Mouse (Mus musculus): ENCODE data around the gene Pacrg.

Gene Pacrg

DNA sequence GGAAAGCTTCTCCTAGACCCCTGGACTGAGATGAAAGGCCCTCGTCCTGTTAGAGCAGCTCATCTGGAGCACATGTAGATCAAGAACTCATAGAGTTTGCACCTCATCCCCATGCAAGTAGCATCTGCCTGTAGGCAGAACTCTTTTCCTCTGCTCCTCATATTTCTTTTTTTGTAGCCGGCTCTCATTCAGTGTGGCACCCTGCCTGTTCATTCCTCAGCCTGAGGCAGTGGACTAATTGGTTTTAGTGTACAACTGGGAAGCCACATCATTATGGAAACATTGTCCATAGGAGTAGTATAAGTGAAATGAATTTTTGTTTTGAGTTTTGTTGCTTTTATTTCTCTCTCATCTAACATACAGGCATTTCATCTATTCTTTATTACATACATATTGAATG is 212.6 kb downstream of the Pacrg start:
- no peak for DNase-seq (ENCODE audit: inconsistent age in 2 of 2, low spot score in 1 of 2)

- DNase-seq (ENCODE audit: inconsistent age in 2 of 2, low spot score in 1 of 2), result no peak
Observed at GRCm38 (mm10) chr17:10626299-10627095, 213.6 kb downstream of the Pacrg start.

DNA sequence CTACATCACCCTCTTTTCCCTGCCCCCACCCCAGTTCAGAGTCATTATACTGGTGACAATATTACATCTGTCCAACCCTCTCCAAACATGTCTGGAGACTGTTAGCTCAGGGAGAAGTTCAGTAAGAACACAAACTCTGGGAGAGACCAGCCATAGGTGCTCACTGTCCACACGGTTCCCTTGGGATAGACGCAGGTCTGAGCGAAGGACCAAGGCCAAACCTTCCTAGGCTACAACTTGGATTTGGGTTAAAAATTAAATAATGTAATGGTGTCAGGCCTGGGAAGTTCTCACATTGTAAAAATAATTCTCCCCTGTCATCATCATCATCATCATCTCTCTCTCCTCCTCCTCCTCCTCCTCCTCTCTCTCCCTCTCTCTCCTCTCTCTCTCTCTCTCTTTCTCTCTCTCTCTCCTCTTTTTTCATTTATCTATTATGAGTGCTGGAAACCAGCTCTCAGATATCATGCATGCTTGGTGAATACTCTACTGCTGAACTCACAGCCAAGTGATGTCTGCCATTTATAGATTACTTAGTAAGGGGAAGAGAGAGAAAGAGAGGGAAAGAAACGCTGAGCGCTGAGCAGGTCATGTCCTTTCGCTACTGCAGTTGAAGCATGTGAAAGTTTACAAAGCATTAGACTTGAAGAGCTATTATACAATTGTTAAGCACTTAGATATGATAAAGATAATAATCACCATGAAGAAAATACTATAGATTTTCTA is 215.2 kb downstream of the Pacrg start:
- DNase-seq (ENCODE audit: inconsistent age in 2 of 2, low spot score in 1 of 2), result no peak

- no peak for DNase-seq (ENCODE audit: inconsistent age in 2 of 2, low spot score in 1 of 2)
Observed at GRCm38 (mm10) chr17:10620621-10621020, 219.5 kb downstream of the Pacrg start.

DNA sequence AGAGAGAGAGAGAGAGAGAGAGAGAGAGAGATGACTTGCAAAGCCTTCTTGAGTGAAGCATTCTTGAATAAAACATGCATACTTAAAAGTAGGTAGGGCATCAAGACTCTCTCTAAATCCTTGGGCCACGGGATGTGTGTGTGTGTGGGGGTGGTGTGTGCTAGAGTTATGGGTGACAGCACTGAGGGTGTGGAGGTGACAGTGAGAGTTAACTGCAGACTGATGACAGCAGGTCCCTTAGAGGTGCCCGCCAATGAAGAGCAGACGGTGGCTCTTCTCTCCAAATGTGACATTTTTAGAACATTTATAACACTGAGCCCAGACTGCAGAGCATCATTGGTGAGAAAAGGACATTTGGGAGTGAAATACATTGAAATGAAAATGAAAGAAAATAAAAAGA is 220.2 kb downstream of the Pacrg start:
- no peak for DNase-seq (ENCODE audit: inconsistent age in 2 of 2, low spot score in 1 of 2)

GRCm38 (mm10) chr17:10617656-10618055 is 222.5 kb downstream of the Pacrg start:
- no peak for DNase-seq (ENCODE audit: inconsistent age in 2 of 2, low spot score in 1 of 2)

DNA sequence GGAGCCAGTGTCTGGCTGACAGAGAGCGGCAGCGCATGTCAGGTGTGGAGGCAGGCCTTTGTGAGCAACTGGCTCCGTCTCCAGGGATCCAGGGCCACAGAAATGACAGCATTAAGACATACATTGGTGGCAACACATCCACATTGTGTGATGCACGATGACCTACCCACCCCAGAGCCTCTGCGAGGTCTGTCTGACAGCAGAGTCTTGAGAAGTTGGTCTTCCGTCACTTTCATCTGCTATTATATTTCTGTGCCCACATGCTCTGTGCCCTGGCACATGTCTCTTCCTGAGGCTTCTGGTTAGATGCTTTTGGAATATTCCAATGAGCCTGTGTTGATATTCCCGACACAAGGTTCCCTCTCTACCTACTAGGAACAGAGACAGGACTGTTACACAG is 224.5 kb downstream of the Pacrg start:
- DNase-seq (ENCODE audit: inconsistent age in 2 of 2, low spot score in 1 of 2), result no peak

GRCm38 (mm10) chr17:10614696-10615095 is 225.4 kb downstream of the Pacrg start:
- no peak for DNase-seq (ENCODE audit: inconsistent age in 2 of 2, low spot score in 1 of 2)

- no peak for DNase-seq (ENCODE audit: inconsistent age in 2 of 2, low spot score in 1 of 2)
Observed at GRCm38 (mm10) chr17:10611626-10612025, 228.5 kb downstream of the Pacrg start.

DNA sequence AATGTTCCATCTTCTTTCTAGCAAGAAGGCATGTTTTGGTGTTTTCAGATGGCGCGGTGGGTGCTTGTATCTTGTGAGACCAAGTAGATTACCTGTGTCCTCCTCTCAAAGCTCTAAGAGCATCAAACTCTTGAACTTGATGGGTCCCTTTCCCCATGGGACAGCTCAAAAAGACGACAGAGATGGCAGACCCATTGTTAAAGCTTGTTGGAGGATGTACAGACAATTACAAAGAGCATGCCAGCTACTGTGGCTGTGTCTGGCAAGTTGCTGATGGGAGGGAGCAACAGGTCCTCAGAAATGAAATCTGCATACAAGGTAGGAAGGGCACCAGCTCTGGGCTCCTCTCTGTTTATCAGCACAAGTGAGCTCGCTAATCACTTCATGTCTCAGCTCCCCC is 232.0 kb downstream of the Pacrg start:
- DNase-seq (ENCODE audit: inconsistent age in 2 of 2, low spot score in 1 of 2), result no peak

- DNase-seq (ENCODE audit: inconsistent age in 2 of 2, low spot score in 1 of 2), result no peak
Observed at GRCm38 (mm10) chr17:10606090-10606489, 234.0 kb downstream of the Pacrg start.

DNA sequence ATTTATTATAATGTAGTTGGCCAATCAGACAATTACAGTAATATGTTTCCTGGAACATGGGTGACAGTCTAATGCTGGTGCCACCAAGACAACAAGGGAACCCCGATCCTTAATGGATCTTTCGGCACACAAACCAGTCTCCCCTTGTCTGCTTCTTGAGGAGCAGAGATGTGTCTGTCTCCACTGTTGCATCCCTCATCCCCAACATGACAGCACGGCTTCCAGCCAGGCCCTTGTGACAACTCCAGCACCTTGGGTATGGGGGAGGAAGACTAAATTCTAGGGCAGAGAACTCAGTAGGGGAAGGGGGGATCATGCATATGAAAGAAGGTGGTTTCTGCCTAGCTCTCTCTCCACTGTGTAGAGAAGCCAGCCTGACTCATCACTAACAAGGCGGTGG is 242.4 kb downstream of the Pacrg start:
- no peak for DNase-seq (ENCODE audit: inconsistent age in 2 of 2, low spot score in 1 of 2)

DNA sequence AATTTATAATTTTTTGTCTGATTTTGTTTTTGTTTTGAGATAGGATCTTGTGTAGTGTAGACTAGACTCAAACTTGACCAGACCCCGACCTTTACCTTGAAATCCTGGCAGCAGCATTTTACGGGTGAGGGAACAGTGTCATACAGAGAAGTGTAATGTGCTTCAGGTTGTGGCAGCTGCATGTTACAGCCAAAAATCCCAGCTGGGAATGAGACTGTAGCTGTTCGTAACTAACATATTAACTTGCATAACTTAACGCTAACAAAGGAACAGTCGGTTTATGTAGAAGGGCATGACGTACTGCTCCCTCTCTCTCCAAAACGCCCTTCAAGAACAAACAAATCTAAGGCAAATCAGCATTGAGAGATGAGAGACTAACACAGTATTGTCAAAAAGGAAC is 250.5 kb downstream of the Pacrg start:
- no peak for DNase-seq (ENCODE audit: inconsistent age in 2 of 2, low spot score in 1 of 2)

DNA sequence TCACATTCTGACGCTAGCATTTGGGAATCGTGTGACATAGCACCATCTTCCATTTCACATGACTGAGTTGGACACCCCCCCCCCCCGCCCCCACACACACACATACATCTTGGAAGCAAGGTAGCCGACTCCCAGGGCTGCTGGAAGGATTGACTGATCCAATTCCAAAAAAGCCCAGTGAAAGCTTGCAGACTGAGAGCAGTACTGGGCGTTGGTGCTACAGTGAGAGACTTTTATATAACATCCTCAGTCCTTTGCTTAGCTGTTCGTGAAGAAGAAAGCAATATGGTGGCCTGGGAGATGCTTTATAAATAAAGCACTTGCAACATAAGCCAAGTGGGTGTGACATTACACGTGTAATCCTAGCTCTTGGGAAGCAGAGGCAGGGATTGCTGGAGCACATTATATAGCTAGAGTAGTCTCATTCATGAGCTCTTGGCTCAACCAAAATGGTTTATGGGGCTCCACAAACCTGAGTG is 251.2 kb downstream of the Pacrg start:
- DNase-seq (ENCODE audit: inconsistent age in 2 of 2, low spot score in 1 of 2), result no peak

- no peak for DNase-seq (ENCODE audit: inconsistent age in 2 of 2, low spot score in 1 of 2)
Observed at GRCm38 (mm10) chr17:10583301-10583700, 256.8 kb downstream of the Pacrg start.

DNA sequence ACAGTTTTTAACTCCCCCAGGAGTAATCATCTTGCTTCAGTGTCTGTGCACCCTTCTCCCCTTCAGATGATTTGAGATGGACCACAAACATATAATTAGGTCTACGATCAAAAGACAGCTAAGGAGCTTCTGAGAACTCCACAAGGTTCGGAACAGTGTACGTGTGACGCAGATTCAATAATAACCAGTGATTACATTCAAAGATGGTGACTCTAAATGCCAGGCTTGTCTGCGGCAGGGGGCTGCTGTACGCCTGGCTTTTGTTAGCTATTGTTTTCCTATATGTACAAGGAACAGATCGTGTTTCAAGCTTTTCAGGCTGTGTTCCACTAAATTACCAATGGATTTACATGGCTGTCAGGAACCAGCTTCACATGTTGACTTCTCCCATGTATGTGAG is 264.8 kb downstream of the Pacrg start:
- no peak for DNase-seq (ENCODE audit: inconsistent age in 2 of 2, low spot score in 1 of 2)

GRCm38 (mm10) chr17:10572436-10572835 is 267.7 kb downstream of the Pacrg start:
- DNase-seq (ENCODE audit: inconsistent age in 2 of 2, low spot score in 1 of 2), result no peak

GRCm38 (mm10) chr17:10569270-10569669 is 270.8 kb downstream of the Pacrg start:
- DNase-seq (ENCODE audit: inconsistent age in 2 of 2, low spot score in 1 of 2), result no peak

GRCm38 (mm10) chr17:10567411-10567810 is 272.7 kb downstream of the Pacrg start:
- no peak for DNase-seq (ENCODE audit: inconsistent age in 2 of 2, low spot score in 1 of 2)

DNA sequence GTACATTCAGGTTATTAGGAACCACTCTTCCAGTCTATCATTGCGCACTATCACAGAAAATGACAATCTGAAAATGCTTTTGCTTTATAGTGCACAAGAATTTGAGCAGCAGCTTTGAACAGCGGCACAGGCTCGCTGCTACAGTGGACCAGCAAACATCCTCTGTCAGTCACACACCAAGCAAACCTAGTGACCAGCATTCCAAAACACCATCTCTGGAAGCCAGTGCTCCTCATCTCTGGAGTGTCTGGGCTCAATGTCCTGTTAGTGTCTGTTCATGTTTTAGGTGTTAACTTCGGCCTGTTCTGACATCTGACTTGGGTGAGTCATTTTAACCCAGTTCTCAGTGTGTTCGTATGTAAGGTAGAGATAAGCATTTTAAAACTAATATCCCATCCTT is 275.9 kb downstream of the Pacrg start:
- no peak for DNase-seq (ENCODE audit: inconsistent age in 2 of 2, low spot score in 1 of 2)

GRCm38 (mm10) chr17:10562871-10563270 is 277.2 kb downstream of the Pacrg start:
- DNase-seq (ENCODE audit: inconsistent age in 2 of 2, low spot score in 1 of 2), result no peak

DNA sequence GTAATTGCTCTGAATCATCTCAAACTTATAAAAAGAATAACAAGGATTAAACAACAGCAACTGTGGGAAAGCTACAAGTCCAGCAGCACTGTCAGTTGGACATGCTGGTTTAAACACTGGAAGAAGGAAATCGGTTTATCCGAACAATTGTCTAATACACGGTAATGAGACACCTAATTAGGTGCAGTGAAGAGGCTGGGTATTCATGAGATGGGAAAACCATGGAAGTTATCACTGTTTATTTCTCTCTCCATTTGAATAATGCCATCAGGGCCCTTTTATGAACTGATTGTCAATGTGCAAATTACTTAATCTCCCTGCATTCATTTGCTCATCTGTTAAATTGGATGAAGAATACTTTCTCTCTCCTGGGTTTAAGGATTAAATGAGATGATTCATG is 280.1 kb downstream of the Pacrg start:
- no peak for DNase-seq (ENCODE audit: inconsistent age in 2 of 2, low spot score in 1 of 2)
